ENCODE assay signal across 12 mouse cellular contexts in genomic region chr5:116278436-116278918, GRCm38 (mm10). TPM values are rescaled to one million over a fixed set of nuclear protein-coding genes. Genes with fewer than 3 reads are reported as not detected.
DNase-seq lines count a peak whose midpoint lies in the region; ATAC-seq lines count a peak whose summit lies in the region.
"Had no signal": no experiment of that assay in that cellular context is flagged by ENCODE, and none has a peak within 500 bp of the region (broad histone marks: within the 10 kb centered on the region; RNA-seq: fewer than 3 reads in every experiment).

No protein-coding gene starts in this region.

- 17% methylated on average over 17 of the region's 17 CpGs for WGBS in forebrain, embryonic 13.5 days

- peaks cover 48% of the 10 kb centered on the region for H3K4me1 ChIP-seq in forebrain, embryonic 13.5 days
- H3K4me1 ChIP-seq: stomach, embryonic 15.5 days had no signal

- H3K4me2 ChIP-seq in forebrain, embryonic 13.5 days = peak overlapping the region; percentile 52
- H3K4me2 ChIP-seq: heart, embryonic 15.5 days; stomach, embryonic 15.5 days had no signal

- H3K27me3 ChIP-seq in forebrain, embryonic 13.5 days = 0 out of 2 replicates have a peak, but pooled peaks cover 7% of the 10 kb centered on the region
- H3K27me3 ChIP-seq: stomach, embryonic 15.5 days had no signal

- peak; percentile 5 to 41 for DNase-seq in left cerebral cortex, adult 8-10 months (ENCODE audit: low spot score in 2 of 2)
- DNase-seq in left cerebral cortex, adult 11 months (ENCODE audit: low spot score) = no peak
- DNase-seq in left cerebral cortex, adult 9 months (ENCODE audit: low spot score in 2 of 2) = peak; percentile 20 to 22
- DNase-seq in right cerebral cortex, postnatal 25 days = peak; percentile 12
- DNase-seq in adrenal gland, postnatal 4 days (ENCODE audit: low spot score in 2 of 2) = no peak
- DNase-seq in T-cell, adult 2 months (ENCODE audit: low spot score) = no peak
- DNase-seq in cerebellum, adult 11-12 months = no peak
- DNase-seq: kidney, adult 8-10 months; lung, adult 18-20 months had no signal

- ATAC-seq in forebrain, embryonic 13.5 days = peak; percentile 67

- H3K4me3 ChIP-seq in forebrain, embryonic 13.5 days = peak overlapping the region; percentile 9
- H3K4me3 ChIP-seq: heart, embryonic 15.5 days; stomach, embryonic 15.5 days had no signal

- 0 out of 2 replicates have a peak overlapping the region, but pooled peaks have one; percentile 5 for H3K9ac ChIP-seq in forebrain, embryonic 13.5 days
- H3K9ac ChIP-seq: heart, embryonic 15.5 days; stomach, embryonic 15.5 days had no signal

- H3K36me3 ChIP-seq in forebrain, embryonic 13.5 days (ENCODE audit: poor library complexity, severe bottlenecking) = no peaks in the 10 kb centered on the region
- H3K36me3 ChIP-seq: heart, embryonic 15.5 days; stomach, embryonic 15.5 days had no signal

- peaks cover 15% of the 10 kb centered on the region for H3K9me3 ChIP-seq in forebrain, embryonic 13.5 days (replicated peaks)
- H3K9me3 ChIP-seq: heart, embryonic 15.5 days; stomach, embryonic 15.5 days had no signal

- peak overlapping the region; percentile 75 for H3K27ac ChIP-seq in forebrain, embryonic 13.5 days
- H3K27ac ChIP-seq: heart, embryonic 15.5 days; stomach, embryonic 15.5 days had no signal

RNA-seq across cellular contexts. Expression of gene Ccdc60, which starts 10.3 kb away (rescaled TPM):
- total RNA-seq in left cerebral cortex, adult 8-10 months (2022) = under 1 TPM; 0.21 to 0.44 (median 0.31) TPM
- 0.58 and 1.3 TPM in 2 replicates for polyA plus RNA-seq in forebrain, embryonic 13.5 days (2015; fragmentation: Nextera tagmentation; extraction: Ambion mirVana)
- total RNA-seq in adrenal gland, postnatal 4 days (2021) = under 1 TPM in 1 of 2 experiments, not detected in 1; 0.08 TPM

Comparison
In these comparisons a context has a peak if more than half of its experiments do, and no peak if none do; other contexts are left out.
1. DNase-seq: peak in left cerebral cortex, adult 8-10 months (2 of 2), left cerebral cortex, adult 9 months (2 of 2) and right cerebral cortex, postnatal 25 days (single experiment); none in left cerebral cortex, adult 11 months (single experiment), adrenal gland, postnatal 4 days (0 of 2), T-cell, adult 2 months (single experiment) and cerebellum, adult 11-12 months (single experiment).